In genomic region chr8:105983406-105983805, GRCm38 (mm10) we compare ENCODE assay signal across 30 mouse cellular contexts. TPM values are rescaled to one million over a fixed set of nuclear protein-coding genes. Genes with fewer than 3 reads are reported as not detected.
"Had no signal": no experiment of that assay in that cellular context is flagged by ENCODE, and none has a peak within 500 bp of the region (broad histone marks: within the 10 kb centered on the region; RNA-seq: fewer than 3 reads in every experiment).

No protein-coding gene starts in this region.

RNA-seq across cellular contexts. Expression of gene Dpep3, which starts 4.2 kb away (rescaled TPM):
- total RNA-seq: gastrocnemius, adult 18-20 months; gastrocnemius, adult 8-10 months; gastrocnemius, postnatal 14 days; gastrocnemius, postnatal 36 days; heart, adult 2 months; heart, postnatal 14 days; heart, postnatal 36 days; layer of hippocampus, adult 2 months; layer of hippocampus, postnatal 10 days; layer of hippocampus, postnatal 25 days; left cerebral cortex, adult 2 months; left cerebral cortex, postnatal 14 days; left cerebral cortex, postnatal 36 days had no signal
- polyA plus RNA-seq: heart, embryonic 11.5 days; heart, embryonic 13.5 days; heart, embryonic 15.5 days; heart, postnatal 0 days; hindbrain, embryonic 10.5 days; hindbrain, embryonic 12.5 days; hindbrain, embryonic 14.5 days; hindbrain, embryonic 16.5 days; inflammation-experienced regulatory T-cells, adult 6 months; intestine, embryonic 15.5 days; intestine, postnatal 0 days; kidney, embryonic 14.5 days; kidney, embryonic 16.5 days; limb, embryonic 10.5 days; limb, embryonic 12.5 days; liver, embryonic 11.5 days had no signal

RNA-seq across cellular contexts. Expression of gene Dpep2nb, which starts 22.4 kb away (rescaled TPM):
- total RNA-seq: gastrocnemius, adult 18-20 months; gastrocnemius, adult 8-10 months; gastrocnemius, postnatal 14 days; gastrocnemius, postnatal 36 days; heart, adult 2 months; heart, postnatal 14 days; heart, postnatal 36 days; layer of hippocampus, adult 2 months; layer of hippocampus, postnatal 10 days; layer of hippocampus, postnatal 25 days; left cerebral cortex, adult 2 months; left cerebral cortex, postnatal 14 days had no signal
- polyA plus RNA-seq: gonadal fat pad, adult 2 months; heart, adult 2 months; heart, embryonic 15.5 days; hindbrain, embryonic 10.5 days; hindbrain, embryonic 12.5 days; hindbrain, embryonic 14.5 days; hindbrain, embryonic 16.5 days; inflammation-experienced regulatory T-cells, adult 6 months; intestine, embryonic 15.5 days; intestine, postnatal 0 days; kidney, embryonic 16.5 days; limb, embryonic 10.5 days; limb, embryonic 12.5 days; liver, embryonic 11.5 days had no signal
